Mouse (Mus musculus) bone marrow macrophage, adult 2 months (primary cell): ENCODE measurements at regions not wholly inside any gene's neighbourhood (a gene's known extent, or its start where the extent isn't known, plus 50 kb on each side); places are given as distances from the start of the nearest gene placed in this dataset.

Experiments
- CTCF ChIP-seq: IDR thresholded peaks from 2 replicates; pipeline ENCODE4 v1.5.1; 2012; ENCODE audit warnings: low read depth, mild to moderate bottlenecking, low read length, moderate library complexity
- POLR2A ChIP-seq: IDR thresholded peaks from 2 replicates; pipeline ENCODE4 v1.6.1; 2012; ENCODE audit warnings: mild to moderate bottlenecking, low read depth, low read length, borderline replicate concordance

DNA sequence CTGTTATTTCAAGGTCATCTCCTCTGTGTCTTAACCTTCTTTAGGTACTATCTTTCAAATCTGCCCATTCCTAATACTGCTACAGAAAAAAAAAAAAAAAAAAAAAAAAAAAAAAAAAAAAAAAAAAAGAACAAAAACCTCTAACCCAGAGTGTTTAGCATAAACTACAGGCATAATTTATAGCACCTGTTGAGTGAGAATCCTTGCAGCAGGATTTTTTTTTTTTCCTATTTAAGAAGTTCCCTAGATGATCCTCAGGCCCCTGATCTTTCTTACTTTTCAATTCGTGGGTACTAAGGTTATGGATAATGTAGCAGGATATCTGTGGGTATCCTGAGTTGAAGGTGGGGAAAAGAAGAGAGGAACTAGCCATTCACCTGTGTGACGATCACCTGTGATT lies 114.1 kb upstream of the Cdh11 start:
- TF ChIP-seq CTCF (no peak), POLR2A (no peak)
